Comparison of ENCODE assay signal across 8 mouse cellular contexts in the genomic region with DNA sequence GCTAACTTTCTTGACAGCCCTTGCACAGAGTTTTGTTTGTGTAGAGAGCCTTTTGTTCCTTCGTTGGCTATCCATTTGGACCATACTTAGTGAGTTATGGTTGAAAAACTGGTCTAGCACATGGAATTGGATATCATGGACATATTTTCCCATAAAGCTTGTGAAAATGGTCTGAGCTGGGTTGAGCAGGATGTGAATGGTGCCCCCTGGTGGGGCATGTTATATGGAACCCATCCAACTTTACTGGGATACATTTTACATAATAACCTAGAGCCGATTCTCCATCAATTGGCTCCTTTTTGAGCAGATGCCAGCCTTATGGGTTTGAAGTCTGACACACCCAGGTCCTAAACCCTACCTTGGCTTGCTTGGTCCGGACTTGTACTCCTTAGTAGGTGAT. TPM values are rescaled to one million over a fixed set of nuclear protein-coding genes. Genes with fewer than 3 reads are reported as not detected.
A peak's percentile ranks its signal among the peaks of the same experiment; 100 is the strongest.
DNase-seq lines count a peak whose midpoint lies in the region; ATAC-seq and TF ChIP-seq lines count a peak whose summit lies in the region.

No protein-coding gene starts in this region.

- in situ Hi-C loops in CH12.LX (cut with MboI; ENCODE audit: low pct_ligation_motif_present, low pct_unique_long_range_greater_than_20kb, low sequenced_read_pairs), result no loop called here

- TF ChIP-seq RAD21 in CH12.LX (IDR thresholded peaks at IDR 0.05; ENCODE audit: low read depth, low read length), result peak; percentile 42

- WGBS in hindbrain, postnatal 0 days, result 77% methylated on average over 3 of the region's 3 CpGs
- WGBS in hindbrain, embryonic 12.5 days, result 82% methylated on average over 3 of the region's 3 CpGs
- WGBS in lung, postnatal 0 days, result 66% methylated on average over 3 of the region's 3 CpGs

- no peaks in the 10 kb centered on the region for H3K27me3 ChIP-seq in hindbrain, postnatal 0 days (ENCODE audit: insufficient read depth, low read length)
- H3K27me3 ChIP-seq in hindbrain, embryonic 12.5 days, result no peaks in the 10 kb centered on the region
- no peaks in the 10 kb centered on the region for H3K27me3 ChIP-seq in CH12.LX (replicated peaks)
- H3K27me3 ChIP-seq in lung, postnatal 0 days (replicated peaks; ENCODE audit: insufficient read depth, low read length), result no peaks in the 10 kb centered on the region

- no peaks in the 10 kb centered on the region for H3K4me1 ChIP-seq in hindbrain, postnatal 0 days (ENCODE audit: insufficient read depth, low read length)
- no peaks in the 10 kb centered on the region for H3K4me1 ChIP-seq in hindbrain, embryonic 12.5 days
- peaks cover 0 to 1% of the 10 kb centered on the region in 2 experiments; a peak in 1 of 4 replicates for H3K4me1 ChIP-seq in CH12.LX (ENCODE audit: control insufficient read depth in 1 of 2, insufficient read depth in 2 of 2)
- no peaks in the 10 kb centered on the region for H3K4me1 ChIP-seq in lung, postnatal 0 days (ENCODE audit: insufficient read depth, low read depth, low read length)

- TF ChIP-seq CTCF in hindbrain, postnatal 0 days (IDR thresholded peaks at IDR 0.05; ENCODE audit: low read depth), result peak; percentile 53
- TF ChIP-seq CTCF in CH12.LX (conservative IDR thresholded peaks at IDR 0.05 in 1 of 2, IDR thresholded peaks at IDR 0.05 in 1 of 2; ENCODE audit: low read depth in 2 of 2, low read length in 2 of 2), result peak; percentile 56 to 70; a peak in 3 of 4 replicates
- TF ChIP-seq CTCF in lung, postnatal 0 days (IDR thresholded peaks at IDR 0.05), result peak; percentile 65

- H3K4me3 ChIP-seq in hindbrain, postnatal 0 days (ENCODE audit: low read length), result no peak overlapping the region
- H3K4me3 ChIP-seq in hindbrain, embryonic 12.5 days, result no peak overlapping the region
- no peak overlapping the region for H3K4me3 ChIP-seq in CH12.LX (replicated peaks in 1 of 3; ENCODE audit: low read depth in 2 of 3, low read length in 2 of 3, poor library complexity in 1 of 3)
- no peak overlapping the region for H3K4me3 ChIP-seq in lung, postnatal 0 days (ENCODE audit: low read depth, low read length)

- no peaks in the 10 kb centered on the region for H3K36me3 ChIP-seq in hindbrain, postnatal 0 days (ENCODE audit: insufficient read depth, low read length)
- no peaks in the 10 kb centered on the region for H3K36me3 ChIP-seq in hindbrain, embryonic 12.5 days
- H3K36me3 ChIP-seq in CH12.LX (replicated peaks in 1 of 2; ENCODE audit: control insufficient read depth in 1 of 2, insufficient read depth in 1 of 2, low read length in 1 of 2), result peaks cover 23 to 76% of the 10 kb centered on the region in 2 experiments
- H3K36me3 ChIP-seq in lung, postnatal 0 days (ENCODE audit: insufficient read depth, low read length), result no peaks in the 10 kb centered on the region

- TF ChIP-seq POLR2A in CH12.LX (IDR thresholded peaks at IDR 0.05; ENCODE audit: low read depth, low read length), result no peak

- H3K4me2 ChIP-seq in hindbrain, postnatal 0 days (ENCODE audit: low read depth, low read length), result no peak overlapping the region
- no peak overlapping the region for H3K4me2 ChIP-seq in hindbrain, embryonic 12.5 days (replicated peaks)
- H3K4me2 ChIP-seq in CH12.LX (ENCODE audit: insufficient read depth, low read depth, poor library complexity, severe bottlenecking), result no peak overlapping the region
- H3K4me2 ChIP-seq in lung, postnatal 0 days (replicated peaks; ENCODE audit: low read depth, low read length), result no peak overlapping the region

- no peak for ATAC-seq in hindbrain, postnatal 0 days
- no peak for ATAC-seq in hindbrain, embryonic 12.5 days (ENCODE audit: low FRiP score)
- ATAC-seq in lung, postnatal 0 days, result no peak
- ATAC-seq in inflammation-experienced regulatory T-cells, adult 6 months, result no peak

- H3K9ac ChIP-seq in hindbrain, postnatal 0 days (replicated peaks; ENCODE audit: low read length), result no peak overlapping the region
- no peak overlapping the region for H3K9ac ChIP-seq in hindbrain, embryonic 12.5 days
- H3K9ac ChIP-seq in CH12.LX (ENCODE audit: insufficient read depth, low read depth), result no peak overlapping the region
- H3K9ac ChIP-seq in lung, postnatal 0 days (replicated peaks; ENCODE audit: low read depth), result no peak overlapping the region

- H3K27ac ChIP-seq in hindbrain, postnatal 0 days, result no peak overlapping the region
- H3K27ac ChIP-seq in hindbrain, embryonic 12.5 days, result no peak overlapping the region
- no peak overlapping the region for H3K27ac ChIP-seq in CH12.LX (ENCODE audit: insufficient read depth, low read depth)
- no peak overlapping the region for H3K27ac ChIP-seq in lung, postnatal 0 days (ENCODE audit: low read length)

- H3K9me3 ChIP-seq in hindbrain, postnatal 0 days (ENCODE audit: low read length), result no peaks in the 10 kb centered on the region
- no peaks in the 10 kb centered on the region for H3K9me3 ChIP-seq in hindbrain, embryonic 12.5 days (replicated peaks)
- H3K9me3 ChIP-seq in CH12.LX (replicated peaks; ENCODE audit: low read length), result no peaks in the 10 kb centered on the region
- H3K9me3 ChIP-seq in lung, postnatal 0 days (ENCODE audit: low read length), result no peaks in the 10 kb centered on the region

- H3K79me2 ChIP-seq in CH12.LX (replicated peaks; ENCODE audit: control insufficient read depth, extremely low read depth, insufficient read depth, poor library complexity, severe bottlenecking), result no peaks in the 10 kb centered on the region

- no peak for TF ChIP-seq EP300 in CH12.LX (IDR thresholded peaks at IDR 0.05; ENCODE audit: low read length)
- no peak for TF ChIP-seq EP300 in lung, postnatal 0 days (IDR thresholded peaks at IDR 0.05)

- peak; percentile 25 for DNase-seq in hindbrain, postnatal 0 days (ENCODE audit: low spot score)
- DNase-seq in 3T3-L1 (ENCODE audit: low read depth, low spot score) (peak; percentile 61), CH12.LX (ENCODE audit: extremely low read depth) (peak; percentile 38), adipocyte (ENCODE audit: low spot score) (no peak)
- peak; percentile 31 to 61 for DNase-seq in heart, adult 9 months (ENCODE audit: low spot score in 2 of 2)
- no peak for DNase-seq in lung, postnatal 0 days (ENCODE audit: low spot score)

- dilution Hi-C loops in CH12.LX (cut with MboI; ENCODE audit: extremely low pct_ligation_motif_present, extremely low pct_unique_long_range_greater_than_20kb, low sequenced_read_pairs), result no loop called here

TF ChIP-seq in CH12.LX, 34 proteins besides CTCF, POLR2A, EP300 and RAD21:
- TF ChIP-seq KAT2A (IDR thresholded peaks at IDR 0.05; ENCODE audit: insufficient replicate concordance, low read length) (no peak), POLR2AphosphoS2 (IDR thresholded peaks at IDR 0.05; ENCODE audit: low read depth, low read length) (no peak), NELFE (IDR thresholded peaks at IDR 0.05; ENCODE audit: low read depth, low read length) (0 out of 2 replicates have a peak, but pooled peaks have one; percentile 9), SMC3 (IDR thresholded peaks at IDR 0.05; ENCODE audit: low read depth, low read length) (peak; percentile 36; the same call in 1 of the 2 replicates), MAX (IDR thresholded peaks at IDR 0.05; ENCODE audit: low read length) (no peak), ZC3H11A (IDR thresholded peaks at IDR 0.05; ENCODE audit: low read depth, low read length) (no peak), ELF1 (IDR thresholded peaks at IDR 0.05; ENCODE audit: low read depth, low read length) (no peak), SIN3A (IDR thresholded peaks at IDR 0.05; ENCODE audit: low read length) (no peak)

RNA-seq across cellular contexts. Expression of gene Cryzl2, which starts 6.8 kb away (rescaled TPM):
- 11.4 and 12.9 TPM in 2 replicates for total RNA-seq in hindbrain, postnatal 0 days (2014; rRNA removed)
- 10.6 and 11.6 TPM in 2 replicates for polyA plus RNA-seq in hindbrain, postnatal 0 days (2015; fragmentation: Nextera tagmentation; extraction: Ambion mirVana)
- 6.0 and 9.4 TPM in 2 replicates for polyA plus RNA-seq in hindbrain, embryonic 12.5 days (2016; fragmentation: Nextera tagmentation; extraction: Ambion mirVana)
- total RNA-seq in CH12.LX (2012; rRNA removed) (24.6 and 41.0 TPM in 2 replicates), CH12.LX (2014; rRNA removed) (23.6 and 25.0 TPM in 2 replicates)
- 22.5 and 28.3 TPM in 2 replicates for polyA plus RNA-seq in CH12.LX (2012; ENCODE audit: insufficient read length, low read depth)
- polyA plus RNA-seq in lung, postnatal 0 days (2015; fragmentation: Nextera tagmentation; extraction: Ambion mirVana), result 9.4 and 9.8 TPM in 2 replicates
- polyA plus RNA-seq in inflammation-experienced regulatory T-cells, adult 6 months (2017; shearing (Covaris generic)), result 1 to 10 TPM in 2 of 3 experiments, under 1 TPM in 1; 0.83 to 7.4 (median 6.1) TPM

RNA-seq across cellular contexts. Expression of gene Sec16b, which starts 41.3 kb away (rescaled TPM):
- 0.21 and 0.22 TPM in 2 replicates for total RNA-seq in hindbrain, postnatal 0 days (2014; rRNA removed)
- polyA plus RNA-seq in hindbrain, postnatal 0 days (2015; fragmentation: Nextera tagmentation; extraction: Ambion mirVana), result 0.41 and 0.54 TPM in 2 replicates
- polyA plus RNA-seq in hindbrain, embryonic 12.5 days (2016; fragmentation: Nextera tagmentation; extraction: Ambion mirVana), result 1.3 and 2.1 TPM in 2 replicates
- total RNA-seq in CH12.LX (2012; rRNA removed) (10.6 and 13.9 TPM in 2 replicates), CH12.LX (2014; rRNA removed) (14.6 and 16.7 TPM in 2 replicates)
- 17.1 and 19.6 TPM in 2 replicates for polyA plus RNA-seq in CH12.LX (2012; ENCODE audit: insufficient read length, low read depth)
- polyA plus RNA-seq in lung, postnatal 0 days (2015; fragmentation: Nextera tagmentation; extraction: Ambion mirVana), result 0.87 and 1.2 TPM in 2 replicates
- 1 to 10 TPM; 1.2 to 2.4 (median 2.4) TPM for polyA plus RNA-seq in inflammation-experienced regulatory T-cells, adult 6 months (2017; shearing (Covaris generic))

RNA-seq across cellular contexts. Expression of gene Rasal2, which starts 52.8 kb away (rescaled TPM):
- total RNA-seq in hindbrain, postnatal 0 days (2014; rRNA removed), result 37.0 TPM in 2 replicates
- polyA plus RNA-seq in hindbrain, postnatal 0 days (2015; fragmentation: Nextera tagmentation; extraction: Ambion mirVana), result 31.3 and 33.7 TPM in 2 replicates
- polyA plus RNA-seq in hindbrain, embryonic 12.5 days (2016; fragmentation: Nextera tagmentation; extraction: Ambion mirVana), result 36.1 and 38.7 TPM in 2 replicates
- total RNA-seq in CH12.LX (2012; rRNA removed) (1.4 and 1.7 TPM in 2 replicates), CH12.LX (2014; rRNA removed) (1.5 and 1.6 TPM in 2 replicates)
- 2.0 and 2.6 TPM in 2 replicates for polyA plus RNA-seq in CH12.LX (2012; ENCODE audit: insufficient read length, low read depth)
- 15.3 and 19.8 TPM in 2 replicates for polyA plus RNA-seq in lung, postnatal 0 days (2015; fragmentation: Nextera tagmentation; extraction: Ambion mirVana)
- under 1 TPM; 0.03 to 0.24 (median 0.17) TPM for polyA plus RNA-seq in inflammation-experienced regulatory T-cells, adult 6 months (2017; shearing (Covaris generic))

Comparison
In these comparisons a context has a peak if more than half of its experiments do, and no peak if none do; other contexts are left out.
1. DNase-seq: peak in hindbrain, postnatal 0 days (single experiment), 3T3-L1 (single experiment), CH12.LX (single experiment) and heart, adult 9 months (2 of 2); none in lung, postnatal 0 days (single experiment) and adipocyte (single experiment).
2. Peak in every context shown above with its lines, with median percentiles within 50 percentile points of each other: CTCF ChIP-seq.